Mouse (Mus musculus) embryo, embryonic 10.5 days (tissue): ENCODE measurements around the gene Ppp1r15b.

ENCODE experiments used
- DNase-seq: peaks from one replicate; pipeline ENCODE4 v3.0.0-alpha.2; 2015; ENCODE audit warnings: low spot score

Ppp1r15b gene

DNA sequence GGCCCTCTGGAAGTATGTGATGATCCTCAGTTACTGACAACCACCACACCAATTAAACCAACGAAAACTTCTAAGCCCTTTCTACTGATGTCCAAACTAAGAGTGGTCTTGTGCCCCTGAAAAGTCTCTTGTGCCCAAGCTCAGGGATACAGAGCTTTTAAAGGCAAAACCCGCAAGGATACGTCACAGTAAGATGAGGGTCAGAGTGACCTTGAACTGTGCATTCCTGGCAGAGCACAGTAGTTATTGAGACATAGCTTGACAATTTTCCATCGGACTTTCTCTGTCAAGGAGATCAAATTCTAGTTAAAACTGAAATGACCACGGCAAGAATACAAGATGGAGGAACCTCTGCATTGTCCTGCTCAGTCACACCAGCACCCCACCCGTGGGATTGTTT, 9.7 kb upstream of the Ppp1r15b start:
- no peak for DNase-seq

DNA sequence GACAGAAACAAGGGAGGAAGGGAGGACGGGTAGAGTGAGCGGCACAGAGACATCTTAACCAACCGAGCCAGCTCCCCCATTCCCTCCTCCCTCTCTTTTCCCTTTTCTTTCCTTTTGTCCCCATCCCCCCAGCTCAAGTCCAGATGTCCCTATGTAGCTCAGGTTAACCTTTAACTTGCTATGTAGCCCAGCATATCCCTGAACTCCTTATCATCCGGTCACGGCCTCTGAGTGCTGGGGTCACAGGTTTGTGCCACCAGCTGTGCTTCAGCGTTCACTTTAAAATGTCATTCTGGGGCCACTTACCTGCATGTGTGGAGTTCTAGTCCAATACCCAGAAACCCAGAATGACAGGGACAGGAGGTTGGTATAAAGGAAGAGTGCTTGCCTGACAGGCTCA, 6.8 kb upstream of the Ppp1r15b start:
- DNase-seq: no peak

DNA sequence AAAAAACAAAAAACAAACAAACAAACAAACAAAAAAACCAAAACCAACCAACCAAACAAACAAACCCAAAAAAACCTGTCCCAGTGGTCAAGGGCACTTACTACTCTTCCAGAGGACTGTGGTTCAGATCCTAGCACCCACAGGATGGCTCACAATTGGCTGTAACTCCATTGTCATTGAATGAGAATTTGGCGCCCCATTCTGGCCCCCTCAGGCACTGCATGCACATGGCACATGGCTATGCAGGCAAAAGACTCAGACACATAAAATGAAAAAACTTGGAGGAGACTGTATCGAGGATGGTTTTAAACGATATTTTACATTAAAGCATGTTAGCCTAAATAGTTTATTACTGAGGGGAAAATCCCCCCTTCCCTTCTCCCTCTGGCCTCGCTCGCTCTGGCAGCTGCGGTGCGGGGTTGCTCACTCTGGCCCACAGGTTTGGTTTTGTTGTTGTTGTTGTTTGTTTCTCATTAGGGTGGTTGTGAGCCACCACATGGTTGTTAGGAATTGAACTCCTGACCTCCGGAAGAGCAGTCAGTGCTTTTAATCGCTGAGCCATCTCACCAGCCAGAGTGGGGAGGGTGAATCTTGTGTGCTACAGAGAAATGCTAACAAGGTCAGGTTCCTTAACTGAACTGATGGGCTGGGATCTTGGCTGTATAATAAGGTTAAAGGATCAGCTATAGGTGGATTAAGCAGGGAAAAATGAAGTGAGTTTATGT, 5.1 kb upstream of the Ppp1r15b start:
- DNase-seq: no peak

DNA sequence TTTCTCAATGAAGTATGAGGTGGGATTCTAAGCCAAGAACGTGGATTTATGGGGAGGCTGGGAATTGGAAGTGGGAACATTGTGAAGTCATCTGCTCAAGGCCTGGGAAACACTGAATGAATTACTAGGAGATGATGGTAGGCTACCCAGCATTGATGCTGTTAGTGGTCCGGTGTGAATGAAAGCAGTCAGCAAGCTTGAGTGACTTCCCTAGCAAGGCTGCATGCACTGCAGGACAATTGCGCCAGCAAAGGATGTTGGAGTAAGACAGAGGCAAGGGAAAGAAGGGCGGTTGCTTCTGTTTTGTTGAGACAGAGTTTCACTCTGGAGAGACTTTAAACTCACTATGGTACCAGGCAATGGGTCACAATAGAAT, 4.6 kb upstream of the Ppp1r15b start:
- no peak for DNase-seq

DNA sequence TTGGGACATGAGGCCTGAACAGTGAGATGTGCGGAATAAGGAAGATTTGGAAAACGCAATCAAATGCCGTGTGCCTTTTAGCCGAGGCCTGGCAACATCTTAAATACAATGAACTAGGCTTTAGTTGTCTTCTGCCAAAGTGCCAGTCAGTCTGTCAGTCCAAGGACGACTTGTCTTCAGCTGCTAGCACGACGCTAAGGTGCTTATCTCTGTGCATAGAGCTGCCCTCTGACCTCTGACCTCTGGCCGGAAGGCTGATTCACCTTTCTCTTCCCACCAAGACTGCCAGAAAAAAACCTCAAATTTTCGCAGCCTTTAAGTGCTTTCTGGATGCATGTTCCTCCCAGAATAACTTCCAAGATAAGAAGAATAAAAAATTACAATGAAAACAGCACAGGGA, 3.6 kb upstream of the Ppp1r15b start:
- no peak for DNase-seq

DNA sequence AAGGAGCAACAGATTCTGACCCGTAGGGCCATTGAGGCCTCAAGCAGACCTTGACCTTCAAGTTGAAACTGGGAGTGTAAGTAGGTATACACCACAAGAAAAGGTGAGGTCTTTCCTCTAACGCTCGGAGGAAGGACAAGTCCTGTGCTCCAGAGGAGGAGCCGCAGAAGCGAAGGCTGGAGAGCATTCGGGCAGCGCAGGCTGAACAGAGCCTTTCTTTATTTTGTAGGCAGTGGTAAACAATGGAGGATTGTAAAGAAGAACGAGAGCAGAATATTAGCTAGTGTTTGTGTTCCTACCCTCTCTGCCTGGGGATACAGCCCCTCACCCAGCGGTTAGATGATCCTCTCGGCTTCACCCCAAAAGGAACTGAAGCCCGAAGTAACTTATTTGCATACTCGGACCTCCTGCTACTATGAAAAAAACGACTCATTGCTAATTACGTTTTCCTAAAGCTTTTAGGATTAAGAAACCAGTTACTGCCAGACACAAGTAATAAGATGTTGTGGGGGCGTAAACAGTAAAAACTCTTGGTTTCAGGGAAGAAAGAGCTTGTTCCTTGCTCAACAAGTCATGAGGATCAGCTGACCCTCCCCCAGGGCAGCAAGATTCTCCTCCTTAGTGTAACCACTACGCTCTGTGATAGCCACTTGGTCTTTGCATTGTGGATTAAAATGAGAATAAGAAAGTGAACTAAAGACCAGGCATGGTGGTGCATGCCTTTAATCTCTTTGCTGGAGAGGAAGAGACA, 1.3 kb upstream of the Ppp1r15b start:
- peak; percentile 48 for DNase-seq

DNA sequence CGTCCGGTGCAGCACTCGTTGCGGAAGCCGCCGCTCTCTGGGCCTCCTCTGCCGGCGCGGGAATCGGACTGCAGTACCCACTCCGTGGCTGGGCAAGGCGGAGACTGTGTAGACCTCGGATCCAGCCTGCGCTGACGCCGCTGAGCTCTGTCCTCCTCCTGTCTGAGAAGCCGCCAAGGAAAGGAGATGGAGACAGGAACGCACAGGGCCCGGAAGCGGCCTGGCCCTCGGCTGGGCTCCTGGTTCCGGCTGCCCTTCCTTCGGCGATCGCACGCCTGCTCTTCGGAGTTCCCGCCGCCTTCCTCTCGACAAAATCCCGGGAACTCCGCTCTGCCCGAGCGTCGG, 590 bp downstream of the Ppp1r15b start:
- no peak for DNase-seq

DNA sequence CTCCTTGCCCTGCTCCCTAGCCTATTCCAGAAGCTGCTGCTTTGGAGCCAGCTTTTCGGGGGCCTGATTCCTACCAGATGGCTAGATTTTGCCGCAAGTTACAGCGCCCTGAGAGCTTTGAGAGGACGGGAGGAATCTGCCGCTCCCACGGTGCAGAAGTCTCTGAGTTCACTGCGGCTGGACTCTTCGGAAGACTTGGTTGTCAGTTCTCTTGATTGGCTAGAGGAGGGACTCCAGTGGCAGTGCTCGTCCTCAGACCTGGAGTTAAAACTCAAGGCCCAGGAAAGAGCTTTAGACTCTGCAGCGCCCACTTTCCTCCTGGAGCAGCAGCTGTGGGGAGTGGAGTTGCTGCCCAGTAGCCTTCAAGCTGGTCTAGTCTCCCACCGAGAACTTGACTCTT, 993 bp downstream of the Ppp1r15b start:
- peak; percentile 30 for DNase-seq

DNA sequence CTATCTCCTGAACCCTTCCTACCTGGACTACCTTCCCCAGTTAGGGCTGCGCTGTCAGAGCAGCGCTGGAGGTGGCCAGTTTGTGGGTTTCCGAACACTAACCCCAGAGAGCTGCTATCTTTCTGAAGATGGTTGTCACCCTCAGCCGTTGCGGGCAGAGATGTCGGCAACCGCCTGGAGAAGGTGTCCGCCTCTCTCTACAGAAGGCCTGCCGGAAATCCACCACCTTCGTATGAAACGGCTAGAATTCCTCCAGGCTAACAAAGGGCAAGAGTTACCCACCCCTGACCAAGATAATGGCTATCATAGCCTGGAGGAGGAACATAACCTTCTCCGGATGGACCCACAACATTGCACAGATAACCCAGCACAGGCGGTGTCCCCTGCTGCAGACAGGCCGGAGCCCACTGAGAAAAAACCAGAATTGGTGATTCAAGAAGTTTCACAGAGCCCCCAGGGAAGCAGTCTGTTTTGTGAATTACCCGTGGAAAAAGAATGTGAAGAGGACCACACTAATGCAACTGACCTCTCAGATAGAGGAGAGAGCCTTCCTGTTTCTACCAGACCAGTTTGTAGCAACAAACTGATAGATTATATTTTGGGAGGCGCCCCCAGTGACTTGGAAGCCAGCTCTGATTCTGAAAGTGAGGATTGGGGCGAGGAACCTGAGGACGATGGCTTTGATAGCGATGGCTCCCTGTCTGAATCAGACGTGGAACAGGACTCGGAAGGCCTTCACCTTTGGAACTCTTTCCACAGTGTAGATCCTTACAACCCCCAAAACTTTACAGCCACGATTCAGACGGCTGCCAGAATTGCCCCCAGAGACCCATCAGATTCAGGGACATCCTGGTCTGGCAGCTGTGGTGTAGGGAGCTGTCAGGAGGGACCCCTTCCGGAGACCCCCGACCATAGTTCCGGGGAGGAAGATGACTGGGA, 1.7 kb downstream of the Ppp1r15b start:
- DNase-seq: no peak

DNA sequence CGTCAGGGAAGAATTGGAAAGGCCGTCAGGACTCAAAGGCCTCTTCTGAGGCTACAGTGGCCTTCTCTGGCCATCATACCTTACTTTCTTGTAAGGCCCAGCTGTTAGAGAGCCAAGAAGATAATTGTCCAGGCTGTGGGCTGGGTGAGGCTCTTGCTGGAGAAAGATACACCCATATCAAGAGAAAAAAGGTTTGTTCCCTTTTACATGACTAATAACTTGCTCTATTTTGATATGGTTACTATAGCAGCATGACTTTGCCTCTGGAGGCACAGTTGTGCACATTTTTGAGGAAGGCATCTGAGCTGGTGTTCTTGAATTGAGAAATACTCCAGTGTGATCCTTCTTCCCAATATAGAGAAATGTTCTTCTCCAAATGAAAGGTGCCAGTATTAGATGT, 2.5 kb downstream of the Ppp1r15b start:
- DNase-seq: no peak

DNA sequence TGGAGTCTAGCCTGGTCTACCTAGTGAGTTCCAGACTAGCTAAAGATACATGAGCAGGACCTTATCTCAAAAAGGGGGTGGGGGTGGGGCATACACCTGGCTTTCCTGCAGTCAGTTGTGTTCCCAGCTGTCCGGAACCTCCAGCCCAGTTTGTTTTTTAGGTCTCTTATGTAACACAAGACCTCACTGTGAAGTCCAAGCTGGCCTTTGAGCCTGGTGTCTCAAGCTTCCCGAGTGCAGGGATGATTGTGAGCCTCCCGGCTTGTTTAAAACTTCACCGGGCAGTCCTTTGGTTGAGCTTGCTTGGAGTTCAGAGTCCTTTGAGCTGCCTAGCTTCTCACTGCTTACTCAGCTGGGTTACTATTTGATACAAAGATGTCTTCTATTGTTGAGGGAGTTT, 3.1 kb downstream of the Ppp1r15b start:
- no peak for DNase-seq

DNA sequence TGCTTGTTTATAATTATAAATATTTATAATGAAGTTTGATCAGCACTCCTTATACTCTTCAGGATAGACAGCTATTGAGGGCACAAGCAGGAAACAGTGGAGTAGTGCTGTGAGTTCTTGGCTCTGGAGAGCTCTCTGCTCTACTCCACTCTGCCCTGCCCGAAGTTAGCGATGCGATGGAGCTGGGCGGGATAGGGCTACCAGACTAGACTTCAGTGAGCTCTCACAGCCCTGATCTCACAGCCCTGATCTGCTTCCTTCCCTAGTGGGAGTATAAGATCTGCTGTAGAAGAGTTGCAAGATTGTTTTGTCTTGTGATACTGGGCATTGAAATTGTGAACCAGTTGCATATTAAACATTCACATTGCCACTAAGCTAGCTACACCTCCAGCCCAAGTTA, 3.9 kb downstream of the Ppp1r15b start:
- no peak for DNase-seq

DNA sequence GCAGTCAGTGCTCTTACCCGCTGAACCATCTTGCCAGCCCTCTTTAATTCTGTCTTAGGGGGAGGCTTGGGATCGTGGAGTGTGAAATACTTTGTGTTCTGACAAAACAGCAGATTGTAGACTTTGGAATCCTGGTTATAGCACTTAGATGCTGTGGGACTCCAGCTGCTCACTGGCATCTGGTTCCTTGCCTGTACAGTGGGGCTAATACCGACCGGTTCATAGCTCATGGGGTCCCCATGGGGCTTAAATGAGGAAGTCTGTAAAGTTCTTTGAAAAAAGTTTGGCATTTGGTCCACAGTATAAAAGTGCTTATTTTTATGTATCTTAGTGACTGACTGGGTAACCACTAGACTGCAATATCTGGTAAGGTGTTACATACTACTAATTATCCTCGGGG, 4.9 kb downstream of the Ppp1r15b start:
- no peak for DNase-seq

DNA sequence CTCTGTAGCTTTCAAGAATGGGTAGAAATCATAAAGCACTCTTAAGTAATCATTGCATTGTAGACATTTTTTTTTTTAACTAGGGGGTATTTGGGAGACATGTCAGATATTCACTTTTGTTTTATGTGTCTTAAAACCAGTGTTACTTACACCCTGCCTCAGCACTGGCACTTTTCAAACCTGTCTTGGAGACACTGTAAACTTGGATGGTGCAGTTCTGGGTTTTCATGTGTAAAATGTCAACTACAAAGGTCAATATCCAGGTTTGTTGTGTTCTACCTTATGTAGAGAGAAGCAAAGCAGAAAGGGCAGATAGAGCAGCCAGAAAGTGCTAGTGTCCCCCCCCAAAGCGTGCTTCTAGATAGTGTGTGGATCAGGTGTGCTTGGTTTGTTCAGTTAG, 7.5 kb downstream of the Ppp1r15b start:
- no peak for DNase-seq

DNA sequence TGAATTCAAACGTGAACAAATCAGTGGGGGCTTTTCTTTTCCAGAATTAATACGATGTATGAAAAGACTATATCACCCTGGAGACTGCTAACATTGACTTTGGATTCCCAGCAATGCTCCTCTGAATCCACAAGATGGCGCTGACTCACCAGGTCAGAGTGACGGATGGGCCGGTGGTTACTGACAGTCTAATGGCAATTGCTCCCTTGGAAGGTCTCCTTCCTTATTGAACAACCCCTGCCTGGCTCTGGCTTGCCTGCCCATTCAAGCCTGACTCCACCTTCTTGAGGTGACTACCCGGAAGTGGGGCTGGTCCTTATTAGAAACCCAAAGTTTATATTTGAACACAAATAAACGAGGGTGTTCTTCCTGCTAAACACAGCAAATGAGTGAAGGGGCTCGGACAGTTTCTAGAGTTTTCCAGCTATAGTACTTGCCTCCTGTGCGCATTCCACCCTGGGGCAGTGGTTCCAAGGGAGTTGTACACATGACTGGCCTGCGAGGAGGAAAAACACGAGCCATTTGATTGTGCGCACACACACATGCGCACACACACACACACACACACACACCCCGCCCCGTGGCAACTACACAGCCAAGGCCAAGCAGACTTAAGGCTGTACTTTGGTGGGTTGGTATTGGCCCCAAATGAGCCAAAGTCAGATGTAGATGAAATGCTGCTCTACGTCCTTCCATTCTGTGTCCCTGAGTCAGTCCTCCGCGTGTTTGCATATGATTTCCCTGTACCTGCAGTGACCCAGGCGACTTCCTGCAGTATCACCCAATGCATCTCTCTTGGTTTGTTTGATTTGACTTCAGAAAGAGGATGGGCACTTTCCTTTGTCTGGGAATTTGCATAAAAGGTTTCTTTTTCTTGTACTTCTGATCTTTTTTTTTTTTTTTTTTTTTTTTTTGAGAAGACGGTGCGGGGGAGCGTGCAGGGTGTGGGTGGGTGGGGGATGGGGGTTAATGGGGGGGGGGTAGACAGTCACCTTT, 15.4 kb downstream of the Ppp1r15b start:
- DNase-seq: peak; percentile 87

DNA sequence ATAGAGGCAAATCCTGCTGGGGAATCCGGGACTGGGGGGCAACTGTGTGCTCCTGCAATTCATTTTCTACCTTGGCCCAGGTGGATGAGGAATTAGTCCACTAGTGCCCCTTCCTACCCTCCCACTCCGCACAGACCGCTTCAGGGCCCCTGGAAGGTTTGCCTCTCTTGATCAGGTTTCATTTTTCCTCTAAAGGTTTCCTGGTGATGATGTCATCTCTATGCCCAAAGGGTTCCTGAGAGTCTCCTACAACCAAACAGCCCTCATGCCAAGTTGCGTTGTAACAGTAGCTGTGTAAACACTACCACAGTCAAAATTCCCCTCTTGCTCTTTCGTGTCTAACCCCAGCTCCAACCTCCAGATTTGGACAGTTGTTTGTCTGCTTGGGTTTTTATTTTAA, 16.4 kb downstream of the Ppp1r15b start:
- no peak for DNase-seq

DNA sequence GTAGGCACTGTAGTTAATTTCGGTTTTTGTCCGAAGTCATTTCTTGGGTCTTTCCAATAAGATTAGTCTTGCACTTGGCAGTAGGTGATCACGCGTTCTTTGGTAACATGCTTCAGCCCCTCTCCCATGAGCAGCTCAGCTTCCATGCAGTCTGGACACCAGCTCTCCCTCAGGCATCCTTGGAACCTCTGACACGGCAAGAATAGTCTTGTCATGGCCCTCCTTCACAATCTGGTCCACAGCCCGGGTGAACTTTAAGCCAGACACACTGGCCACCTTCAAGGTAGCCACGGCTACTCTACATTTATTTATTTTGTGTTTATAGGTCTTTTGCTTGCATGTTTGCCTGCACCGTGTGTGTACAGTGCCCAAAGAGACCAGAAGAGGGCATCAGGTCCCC, 17.2 kb downstream of the Ppp1r15b start:
- no peak for DNase-seq

DNA sequence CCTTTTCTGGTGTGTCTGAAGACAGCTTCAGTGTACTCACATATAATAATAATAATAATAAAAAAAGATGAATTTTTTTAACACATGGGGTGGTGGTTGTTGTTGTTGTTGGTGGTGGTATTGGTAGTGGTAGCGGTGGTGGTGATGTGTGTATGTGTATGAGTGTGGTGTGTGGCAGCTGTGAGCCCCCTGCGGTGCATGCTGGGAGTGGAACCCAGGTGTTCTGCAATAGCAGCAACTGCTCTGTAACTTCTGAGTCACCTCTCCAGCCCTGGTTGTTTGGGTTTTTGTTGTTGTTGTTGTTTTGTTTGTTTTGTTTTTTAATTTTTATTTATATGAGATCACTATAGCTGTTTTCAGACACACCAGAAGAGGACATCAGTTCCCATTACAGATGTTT, 19.6 kb downstream of the Ppp1r15b start:
- no peak for DNase-seq

DNA sequence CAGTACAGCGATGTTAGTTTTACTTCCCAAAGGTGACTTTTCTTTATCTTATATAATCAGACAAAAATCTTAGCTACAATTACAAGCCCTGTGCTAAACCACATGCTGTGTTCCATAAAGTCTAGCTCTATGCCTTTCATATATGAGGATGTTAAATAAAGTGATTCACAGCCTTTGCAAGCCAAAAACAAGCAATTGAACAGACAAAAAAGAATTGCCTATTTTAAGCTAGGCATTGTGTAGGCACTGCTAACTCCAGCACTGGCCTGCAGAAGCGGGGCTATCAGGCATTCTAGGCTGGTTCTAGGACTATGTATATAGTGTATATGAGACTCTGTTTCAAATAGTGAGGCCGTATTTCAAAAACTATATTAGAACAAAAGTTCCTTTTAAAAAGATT, 21.3 kb downstream of the Ppp1r15b start:
- no peak for DNase-seq

DNA sequence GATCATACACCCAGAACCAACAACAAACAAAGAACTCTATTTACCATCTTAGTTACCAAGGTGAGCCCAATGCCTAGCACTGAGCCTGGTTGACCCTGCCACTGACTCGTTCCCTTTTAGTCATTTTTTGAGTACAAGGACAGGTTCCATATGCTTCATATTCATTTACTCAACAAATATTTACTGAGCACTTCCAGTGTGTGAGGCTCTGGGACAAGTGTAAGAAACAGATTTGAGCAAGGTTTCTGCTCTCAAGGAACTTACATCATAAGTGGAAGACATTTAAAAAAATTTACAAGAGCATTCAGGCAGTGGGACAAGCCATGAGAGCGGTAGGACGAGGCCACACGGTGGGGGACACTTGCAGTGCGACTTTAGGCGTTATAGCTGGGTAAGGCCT, 24.3 kb downstream of the Ppp1r15b start:
- DNase-seq: no peak

DNA sequence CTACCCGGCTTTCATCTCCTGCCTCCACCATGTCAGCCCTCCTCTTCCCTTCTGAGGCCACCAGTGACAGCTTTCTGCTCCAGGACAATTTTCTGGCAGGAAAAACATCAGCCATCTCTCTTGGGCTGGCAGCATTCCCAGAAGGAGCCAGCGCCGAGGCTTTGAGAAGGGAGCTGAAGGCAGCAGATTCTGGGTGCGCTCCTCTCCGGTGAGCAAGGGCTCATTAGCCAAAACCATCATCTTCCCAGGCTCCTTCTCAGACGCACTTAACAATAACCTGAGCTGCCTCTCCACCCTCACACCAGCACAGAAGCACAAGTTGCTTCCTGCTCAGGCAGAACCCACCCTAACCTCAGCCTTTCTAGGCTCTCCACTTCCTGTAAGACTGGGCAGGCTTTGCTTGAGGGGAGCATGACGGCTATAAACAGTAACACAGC, 28.2 kb downstream of the Ppp1r15b start:
- DNase-seq: no peak

DNA sequence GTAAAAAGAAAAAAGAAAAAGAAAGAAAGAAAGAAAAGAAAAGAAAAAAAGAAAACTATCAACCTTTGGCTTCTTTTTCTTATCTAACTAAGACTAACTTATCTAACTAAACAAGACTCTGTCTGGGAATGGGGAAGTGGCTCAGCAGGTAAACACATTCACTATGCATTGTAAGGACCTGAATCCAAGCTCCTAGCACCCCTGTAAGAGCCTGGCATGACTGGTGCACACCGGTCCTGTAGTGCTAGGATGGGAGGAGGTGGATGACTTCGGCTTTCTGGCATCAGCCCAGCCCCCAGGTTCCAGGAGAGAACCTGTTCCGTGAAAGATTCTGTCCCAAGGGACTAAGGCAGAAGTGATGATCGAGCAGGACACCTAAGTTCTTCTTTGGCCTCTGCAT, 30.6 kb downstream of the Ppp1r15b start:
- no peak for DNase-seq
